Mouse (Mus musculus) forebrain, embryonic 14.5 days (tissue): Measurements from ENCODE around the gene Pxmp2. TPM values are rescaled to one million over a fixed set of nuclear protein-coding genes. Genes with fewer than 3 reads are reported as not detected.

ENCODE experiments used
- ATAC-seq: fragments of 200-750 bp; cut with Nextera tagmentation; 2 replicates; pipeline ENCODE4 v1.8.0; 2017; ENCODE audit warnings: mild to moderate bottlenecking, moderate library complexity
- DNase-seq: peaks from one replicate; pipeline ENCODE4 v3.0.0-alpha.2; 2015; ENCODE audit warnings: low spot score
- H3K27ac ChIP-seq: fragments of 300-500 bp; sonication (generic); 2 replicates; pipeline ENCODE4 v1.5.1; 2014; ENCODE audit warnings: low read depth, mild to moderate bottlenecking, control low read depth, low read length, moderate library complexity
- H3K27me3 ChIP-seq: fragments of 300-500 bp; sonication (generic); replicated peaks from 2 replicates; pipeline ENCODE4 v1.6.1; 2014; ENCODE audit warnings: low read length, control low read depth, mixed read lengths; ENCODE audit not compliant: control insufficient read depth, insufficient read depth
- H3K36me3 ChIP-seq: fragments of 300-500 bp; sonication (generic); 2 replicates; pipeline ENCODE4 v1.6.1; 2014; ENCODE audit warnings: low read length, control low read depth; ENCODE audit not compliant: control insufficient read depth, insufficient read depth
- H3K4me1 ChIP-seq: fragments of 300-500 bp; sonication (generic); 2 replicates; pipeline ENCODE4 v1.6.1; 2014; ENCODE audit warnings: antibody characterized with exemption, low read length, control low read depth; ENCODE audit not compliant: control insufficient read depth, insufficient read depth
- H3K4me2 ChIP-seq: fragments of 300-500 bp; sonication (generic); 2 replicates; pipeline ENCODE4 v1.6.1; 2014; ENCODE audit warnings: mild to moderate bottlenecking, control low read depth, low read length
- H3K4me3 ChIP-seq: fragments of 300-500 bp; sonication (generic); 2 replicates; pipeline ENCODE4 v1.5.1; 2014; ENCODE audit warnings: low read depth, low read length, control low read depth
- H3K9ac ChIP-seq: fragments of 300-500 bp; sonication (generic); 2 replicates; pipeline ENCODE4 v1.6.1; 2014; ENCODE audit warnings: mild to moderate bottlenecking, low read length, control low read depth, moderate library complexity
- H3K9me3 ChIP-seq: fragments of 300-500 bp; sonication (generic); replicated peaks from 2 replicates; pipeline ENCODE4 v1.6.1; 2016; ENCODE audit warnings: low read length, control low read depth, mixed read lengths; ENCODE audit not compliant: control insufficient read depth
- WGBS: fragments of 180-500 bp; shearing (Covaris S2); extraction: QIAGEN DNeasy Blood & Tissue Kit; methylation state at CpG from one replicate; pipeline ENCODE4 v1.1.7; 2014; 5-methylcytosine and 5-hydroxymethylcytosine counted together
- polyA plus RNA-seq: library from polyadenylated mRNA; unstranded; fragments of >200 nt; fragmentation: Nextera tagmentation; extraction: Ambion mirVana; gene quantifications from 2 replicates; pipeline ENCODE4 v1.2.1, GENCODE M21; 2014

Gene Pxmp2
- polyA plus RNA-seq: 6.1 and 8.3 TPM in 2 replicates

DNA sequence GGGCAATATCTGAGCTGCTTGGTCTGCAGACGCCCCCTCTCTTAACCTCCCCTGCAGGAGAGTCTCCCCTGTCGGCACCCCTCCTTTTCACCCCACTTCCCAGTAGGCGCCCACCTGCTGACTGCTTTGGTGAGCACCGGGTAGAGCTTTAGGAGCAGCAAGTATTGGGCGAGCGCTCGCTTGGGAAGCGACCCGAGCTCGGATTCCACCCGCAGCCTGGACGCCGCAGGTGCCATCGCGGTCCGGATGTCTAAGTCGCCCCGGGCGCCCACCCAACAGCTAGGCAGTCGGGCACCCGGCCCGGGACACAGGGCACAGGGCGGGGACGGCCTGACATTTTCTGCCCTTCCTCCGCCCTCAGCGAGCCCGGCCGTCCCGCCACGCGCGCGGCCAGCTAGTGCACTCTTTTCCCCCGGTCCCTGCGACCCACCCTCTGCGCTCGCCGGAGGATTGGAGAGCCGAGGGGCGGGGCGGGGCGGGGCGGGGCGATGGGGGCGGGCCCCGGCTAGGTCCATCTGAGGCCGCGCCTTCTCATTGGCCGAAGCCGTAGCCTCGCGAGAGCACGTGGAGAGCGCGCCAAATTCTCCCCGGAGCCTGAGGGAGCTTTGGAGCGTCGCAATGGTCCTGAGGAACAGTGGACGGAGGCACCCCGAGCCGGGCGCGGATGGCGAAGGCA lies at the start of gene Pxmp2, which contains the start of gene Pole:
Gene Pxmp2, minus strand, starts transcription at position 417 of the 676 bp plus-strand sequence.
Gene Pole, plus strand, starts transcription at position 537 of the 676 bp plus-strand sequence.
- no peaks in the 10 kb centered on the region for H3K9me3 ChIP-seq
- H3K4me2 ChIP-seq: peak within 1 kb of the TSS; percentile 80
- H3K4me1 ChIP-seq: peaks cover 3% of the 10 kb centered on the region; the same call in 1 of the 2 replicates
- 0 out of 2 replicates have a peak, but pooled peaks cover 11% of the 10 kb centered on the region for H3K27me3 ChIP-seq
- DNase-seq (peak; percentile 96), ATAC-seq (peak; percentile 99)
- H3K9ac ChIP-seq: peak within 1 kb of the TSS; percentile 72
- peak within 1 kb of the TSS; percentile 68 for H3K4me3 ChIP-seq
- H3K27ac ChIP-seq: 0 out of 2 replicates have a peak within 1 kb of the TSS, but pooled peaks have one; percentile 44
- WGBS: under 1% methylated on average over 64 of the region's 64 CpGs
- H3K36me3 ChIP-seq: peaks cover 13% of the 10 kb centered on the region

DNA sequence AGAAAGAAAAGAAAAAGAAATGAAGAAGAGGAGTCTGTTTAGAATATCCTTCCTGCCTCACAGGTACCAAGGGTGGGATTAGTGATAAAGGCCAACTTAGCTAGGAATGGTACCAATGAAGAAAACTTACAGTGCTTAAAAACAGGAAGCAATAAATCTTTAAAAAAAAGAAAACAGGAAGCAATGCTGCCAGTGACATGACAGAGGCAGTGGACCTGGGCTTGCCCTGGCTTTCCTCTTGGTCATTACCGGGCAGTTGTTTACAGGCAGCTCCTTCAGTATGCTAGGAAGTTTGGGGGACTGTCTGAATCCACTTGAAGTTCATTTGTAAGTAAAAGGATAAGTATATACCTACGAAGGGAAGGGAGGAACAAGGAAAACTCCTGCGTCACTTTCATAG lies 44.5 kb upstream of the Pxmp2 start:
- no peak overlapping the region for H3K9ac ChIP-seq
- no peak overlapping the region for H3K4me3 ChIP-seq
- no peak overlapping the region for H3K27ac ChIP-seq
- DNase-seq (no peak), ATAC-seq (no peak)
- no peaks in the 10 kb centered on the region for H3K27me3 ChIP-seq
- no peak overlapping the region for H3K4me2 ChIP-seq
- no peaks in the 10 kb centered on the region for H3K9me3 ChIP-seq
- H3K4me1 ChIP-seq: no peaks in the 10 kb centered on the region
- peaks cover 76% of the 10 kb centered on the region for H3K36me3 ChIP-seq
- 89% methylated on average over 3 of the region's 3 CpGs for WGBS

DNA sequence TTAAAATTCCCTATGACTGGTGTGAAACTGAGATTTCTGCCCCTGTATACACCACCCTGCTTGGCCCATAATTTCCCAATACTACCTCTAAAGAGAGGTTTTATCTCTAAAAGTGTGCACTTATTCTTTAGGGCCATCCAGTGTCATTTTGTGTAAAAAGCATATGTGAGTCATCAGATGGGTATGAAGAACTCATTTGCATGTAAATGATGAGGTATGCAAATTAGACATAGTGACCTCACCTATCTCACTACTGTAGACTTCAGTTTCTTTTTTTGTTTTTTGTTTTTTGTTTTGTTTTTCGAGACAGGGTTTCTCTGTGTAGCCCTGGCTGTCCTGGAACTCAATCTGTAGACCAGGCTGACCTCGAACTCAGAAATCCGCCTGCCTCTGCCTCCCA lies 27.1 kb upstream of the Pxmp2 start:
- 69% methylated on average over 3 of the region's 3 CpGs for WGBS
- ATAC-seq (no peak), DNase-seq (no peak)
- Histone ChIP-seq H3K4me1 (no peaks in the 10 kb centered on the region), H3K9me3 (no peaks in the 10 kb centered on the region), H3K36me3 (peaks cover 37% of the 10 kb centered on the region), H3K4me2 (no peak overlapping the region), H3K27me3 (no peaks in the 10 kb centered on the region), H3K27ac (no peak overlapping the region), H3K9ac (no peak overlapping the region), H3K4me3 (no peak overlapping the region)

DNA sequence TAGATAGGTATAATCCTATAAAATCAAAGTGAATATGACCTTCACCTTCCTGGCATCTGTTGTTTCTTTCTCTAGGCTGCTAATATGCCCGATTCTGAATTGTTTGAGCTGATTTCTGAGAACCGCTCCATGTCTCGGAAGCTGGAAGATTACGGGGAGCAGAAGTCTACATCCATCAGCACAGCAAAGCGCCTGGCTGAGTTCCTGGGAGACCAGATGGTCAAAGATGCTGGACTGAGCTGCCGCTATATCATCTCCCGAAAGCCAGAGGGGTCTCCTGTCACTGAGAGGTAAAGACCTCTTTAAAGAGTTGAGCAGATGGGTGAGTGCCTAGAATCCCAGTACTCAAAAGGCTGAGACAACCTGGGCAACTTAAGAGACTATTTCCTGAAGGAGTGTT lies 22.9 kb upstream of the Pxmp2 start:
- H3K27ac ChIP-seq: no peak overlapping the region
- H3K4me1 ChIP-seq: no peaks in the 10 kb centered on the region
- H3K9ac ChIP-seq: no peak overlapping the region
- ATAC-seq (no peak), DNase-seq (no peak)
- H3K27me3 ChIP-seq: no peaks in the 10 kb centered on the region
- 95% methylated on average over 7 of the region's 7 CpGs for WGBS
- peaks cover 59% of the 10 kb centered on the region for H3K36me3 ChIP-seq
- no peaks in the 10 kb centered on the region for H3K9me3 ChIP-seq
- H3K4me3 ChIP-seq: no peak overlapping the region
- no peak overlapping the region for H3K4me2 ChIP-seq

DNA sequence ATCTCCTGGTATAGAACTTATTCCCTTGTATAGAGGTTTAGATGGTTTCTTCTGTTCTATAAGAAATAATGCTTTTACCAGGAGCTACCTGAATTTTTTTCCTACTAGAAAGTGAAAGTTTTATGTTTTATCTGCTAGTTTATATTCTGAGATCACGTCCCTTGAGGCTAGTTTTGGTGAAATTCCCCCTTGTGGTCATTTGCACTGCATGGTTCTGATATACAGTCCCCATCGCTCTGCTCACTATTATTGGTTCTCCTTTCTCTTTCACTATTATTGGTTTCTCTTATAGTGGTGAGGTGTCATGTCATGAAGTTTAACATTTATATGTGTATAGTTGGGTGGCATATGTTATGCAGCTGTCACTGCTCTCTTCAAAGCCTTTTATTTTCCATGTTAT lies 14.6 kb upstream of the Pxmp2 start:
- DNase-seq: no peak
- WGBS: 88% methylated on average over 2 of the region's 2 CpGs
- no peak overlapping the region for H3K27ac ChIP-seq
- H3K4me2 ChIP-seq: no peak overlapping the region
- H3K4me1 ChIP-seq: no peaks in the 10 kb centered on the region
- ATAC-seq: no peak
- peaks cover 77% of the 10 kb centered on the region for H3K36me3 ChIP-seq
- no peak overlapping the region for H3K9ac ChIP-seq
- H3K27me3 ChIP-seq: no peaks in the 10 kb centered on the region
- H3K9me3 ChIP-seq: no peaks in the 10 kb centered on the region
- no peak overlapping the region for H3K4me3 ChIP-seq

DNA sequence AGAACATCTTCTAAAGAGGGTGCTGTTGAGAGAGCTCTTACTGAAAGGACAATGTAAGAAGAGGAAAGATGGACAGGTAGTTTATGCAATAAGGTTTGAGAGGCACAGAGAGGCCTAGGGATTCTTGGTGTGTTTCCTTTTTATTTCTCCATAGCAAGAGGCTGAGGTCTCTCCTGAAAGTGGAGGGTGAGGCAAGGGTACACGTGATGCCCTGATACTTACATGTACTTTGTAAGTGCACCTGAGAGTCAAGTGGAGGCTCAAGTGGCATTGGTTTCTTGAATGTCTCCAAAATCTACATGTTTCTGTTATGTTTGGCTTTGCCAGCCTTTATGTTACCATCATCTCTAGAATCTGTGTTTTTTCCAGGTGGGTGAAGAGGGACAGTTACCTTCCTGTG lies 10.7 kb upstream of the Pxmp2 start:
- peaks cover 72% of the 10 kb centered on the region for H3K36me3 ChIP-seq
- no peak for ATAC-seq
- 89% methylated on average over 1 of the region's 1 CpGs for WGBS
- H3K27me3 ChIP-seq: no peaks in the 10 kb centered on the region
- H3K4me3 ChIP-seq: no peak overlapping the region
- H3K4me2 ChIP-seq: no peak overlapping the region
- DNase-seq: no peak
- H3K4me1 ChIP-seq: no peaks in the 10 kb centered on the region
- no peak overlapping the region for H3K27ac ChIP-seq
- H3K9me3 ChIP-seq: no peaks in the 10 kb centered on the region
- H3K9ac ChIP-seq: no peak overlapping the region

DNA sequence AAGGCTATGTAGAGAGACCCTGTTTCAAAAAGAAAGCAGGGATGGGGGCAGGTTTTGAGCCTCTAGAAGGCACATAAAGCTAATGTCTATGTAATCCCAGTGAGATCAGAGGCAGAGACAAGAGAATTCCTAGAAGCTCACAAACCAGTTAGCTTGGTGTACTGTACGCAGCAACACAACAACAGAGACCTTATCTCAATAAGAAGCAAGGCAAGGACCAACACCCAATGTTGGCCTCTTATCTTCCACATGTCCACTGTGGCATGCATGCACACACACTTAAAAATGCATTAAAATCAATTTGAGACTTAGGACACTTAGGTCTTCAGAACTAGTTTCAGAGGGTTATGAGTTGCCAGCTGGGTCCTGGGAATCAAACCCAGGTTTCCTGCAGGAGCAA lies 5.7 kb upstream of the Pxmp2 start:
- H3K4me3 ChIP-seq: no peak overlapping the region
- DNase-seq: no peak
- 96% methylated on average over 1 of the region's 1 CpGs for WGBS
- no peak overlapping the region for H3K4me2 ChIP-seq
- no peaks in the 10 kb centered on the region for H3K9me3 ChIP-seq
- no peak overlapping the region for H3K9ac ChIP-seq
- no peaks in the 10 kb centered on the region for H3K4me1 ChIP-seq
- no peak for ATAC-seq
- no peak overlapping the region for H3K27ac ChIP-seq
- H3K36me3 ChIP-seq: peaks cover 54% of the 10 kb centered on the region
- H3K27me3 ChIP-seq: no peaks in the 10 kb centered on the region

DNA sequence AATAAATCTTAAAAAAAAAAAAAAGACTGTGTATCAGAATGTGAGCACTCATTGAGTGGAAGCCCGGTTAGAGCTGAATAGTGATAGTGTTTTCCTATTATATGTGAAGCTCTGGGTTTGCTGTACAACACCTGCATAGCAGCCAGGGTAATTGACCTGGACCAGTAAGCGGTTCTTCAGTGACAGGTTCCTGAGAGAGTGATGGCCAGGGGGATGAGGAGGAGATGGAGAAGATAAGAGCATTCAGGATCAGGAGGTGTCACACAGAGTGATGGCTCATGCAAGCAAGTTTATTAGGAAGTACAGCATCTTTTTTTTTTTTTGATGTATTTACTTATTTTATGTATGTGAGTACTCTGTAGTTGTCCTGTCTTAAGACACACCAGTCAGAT lies 1.1 kb upstream of the Pxmp2 start:
- Histone ChIP-seq H3K27me3 (0 out of 2 replicates have a peak, but pooled peaks cover 11% of the 10 kb centered on the region), H3K4me3 (peak overlapping the region; percentile 68), H3K9ac (no peak overlapping the region; the same call in 1 of the 2 replicates), H3K36me3 (peaks cover 23% of the 10 kb centered on the region), H3K9me3 (no peaks in the 10 kb centered on the region), H3K27ac (no peak overlapping the region), H3K4me2 (peak overlapping the region; percentile 80), H3K4me1 (peaks cover 3% of the 10 kb centered on the region; the same call in 1 of the 2 replicates)
- 69% methylated on average over 2 of the region's 2 CpGs for WGBS
- ATAC-seq: no peak
- no peak for DNase-seq

DNA sequence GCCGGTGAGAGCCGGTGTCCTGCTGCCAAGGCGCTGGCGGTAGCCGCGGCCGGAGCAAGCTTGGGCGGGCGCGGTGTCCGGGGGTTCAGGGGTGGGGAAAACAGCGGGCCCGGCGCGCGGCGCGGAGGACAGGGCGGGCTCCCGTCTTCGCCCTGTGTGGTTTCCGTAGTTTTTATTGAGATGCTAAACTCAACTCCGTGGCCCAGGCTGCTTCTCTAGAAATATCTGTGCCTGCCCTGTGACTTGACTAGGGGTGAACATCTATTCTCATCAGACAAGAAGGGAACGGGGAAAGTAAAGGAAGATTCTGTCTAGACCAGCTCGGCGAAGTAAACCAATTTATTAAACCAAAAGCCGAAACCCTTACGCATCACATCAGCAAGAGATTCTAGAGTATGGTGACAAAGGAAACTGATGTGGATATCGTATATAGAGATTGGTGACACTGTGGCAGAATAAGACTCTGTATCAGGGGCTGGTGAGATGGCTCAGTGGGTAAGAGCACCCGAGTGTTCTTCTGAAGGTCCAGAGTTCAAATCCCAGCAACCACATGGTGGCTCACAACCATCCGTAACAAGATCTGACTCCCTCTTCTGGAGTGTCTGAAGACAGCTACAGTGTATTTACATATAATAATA lies 579 bp upstream of the Pxmp2 start:
- DNase-seq: no peak
- Histone ChIP-seq H3K27me3 (0 out of 2 replicates have a peak, but pooled peaks cover 11% of the 10 kb centered on the region), H3K9me3 (no peaks in the 10 kb centered on the region), H3K4me2 (peak overlapping the region; percentile 80), H3K36me3 (peaks cover 18% of the 10 kb centered on the region), H3K4me3 (peak overlapping the region; percentile 68), H3K9ac (peak overlapping the region; percentile 72), H3K27ac (0 out of 2 replicates have a peak overlapping the region, but pooled peaks have one; percentile 44), H3K4me1 (peaks cover 3% of the 10 kb centered on the region; the same call in 1 of the 2 replicates)
- 3% methylated on average over 30 of the region's 31 CpGs for WGBS
- ATAC-seq: peak; percentile 74; the same call in 1 of the 2 replicates
